Mouse (Mus musculus): ENCODE measurements at regions not wholly inside any gene's neighbourhood (a gene's known extent, or its start where the extent isn't known, plus 50 kb on each side); places are given as distances from the start of the nearest gene placed in this dataset.

DNA sequence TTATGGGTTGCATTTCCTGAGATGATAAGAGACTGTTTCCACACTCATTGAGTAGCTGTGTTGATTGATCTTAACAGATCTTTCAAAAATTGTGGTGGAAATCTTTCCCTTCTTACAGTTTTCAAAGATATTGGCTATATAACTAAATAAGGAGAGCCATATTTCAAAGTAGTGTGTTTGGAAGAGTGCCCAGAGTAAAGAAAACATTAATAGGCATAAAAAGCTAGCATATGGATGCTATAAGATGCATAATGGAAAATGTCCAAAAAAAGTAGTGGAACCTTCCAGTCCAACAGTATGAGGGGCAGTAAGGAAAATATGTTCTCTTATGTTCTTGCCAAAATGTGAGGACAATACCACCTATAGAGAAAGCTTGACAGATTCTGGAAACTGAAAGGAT lies 137.2 kb upstream of the Speer3 start:
- no peak for DNase-seq (ENCODE audit: low read depth, low spot score)

GRCm38 (mm10) chr5:13658301-13658700 lies 133.1 kb upstream of the Speer3 start:
- DNase-seq (ENCODE audit: low read depth, low spot score): peak; percentile 48

DNA sequence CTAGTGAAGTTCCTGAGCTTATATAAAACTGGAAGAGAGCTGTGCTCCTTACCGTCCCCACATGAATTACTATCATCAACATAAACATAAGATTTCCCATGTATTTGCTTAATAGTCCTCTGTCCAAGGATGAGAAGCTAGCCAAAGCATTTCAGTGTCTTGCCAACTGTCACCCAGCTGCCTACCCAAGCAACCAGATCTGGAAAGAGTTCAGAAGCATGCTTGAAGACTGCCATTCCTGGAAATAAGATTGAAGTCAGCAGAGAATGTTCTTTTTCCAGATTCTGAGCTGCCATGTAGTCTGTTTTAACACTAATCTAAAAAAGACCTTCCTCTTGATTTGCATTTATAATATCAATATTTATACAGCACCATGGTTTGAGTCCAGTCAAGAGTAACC lies 131.9 kb upstream of the Speer3 start:
- peak; percentile 33 for DNase-seq (ENCODE audit: low read depth, low spot score)

GRCm38 (mm10) chr5:13667444-13667843 lies 124.0 kb upstream of the Speer3 start:
- DNase-seq (ENCODE audit: low read depth, low spot score): peak; percentile 98

GRCm38 (mm10) chr5:13668840-13669239 lies 122.6 kb upstream of the Speer3 start:
- peak; percentile 58 for DNase-seq (ENCODE audit: low read depth, low spot score)

DNA sequence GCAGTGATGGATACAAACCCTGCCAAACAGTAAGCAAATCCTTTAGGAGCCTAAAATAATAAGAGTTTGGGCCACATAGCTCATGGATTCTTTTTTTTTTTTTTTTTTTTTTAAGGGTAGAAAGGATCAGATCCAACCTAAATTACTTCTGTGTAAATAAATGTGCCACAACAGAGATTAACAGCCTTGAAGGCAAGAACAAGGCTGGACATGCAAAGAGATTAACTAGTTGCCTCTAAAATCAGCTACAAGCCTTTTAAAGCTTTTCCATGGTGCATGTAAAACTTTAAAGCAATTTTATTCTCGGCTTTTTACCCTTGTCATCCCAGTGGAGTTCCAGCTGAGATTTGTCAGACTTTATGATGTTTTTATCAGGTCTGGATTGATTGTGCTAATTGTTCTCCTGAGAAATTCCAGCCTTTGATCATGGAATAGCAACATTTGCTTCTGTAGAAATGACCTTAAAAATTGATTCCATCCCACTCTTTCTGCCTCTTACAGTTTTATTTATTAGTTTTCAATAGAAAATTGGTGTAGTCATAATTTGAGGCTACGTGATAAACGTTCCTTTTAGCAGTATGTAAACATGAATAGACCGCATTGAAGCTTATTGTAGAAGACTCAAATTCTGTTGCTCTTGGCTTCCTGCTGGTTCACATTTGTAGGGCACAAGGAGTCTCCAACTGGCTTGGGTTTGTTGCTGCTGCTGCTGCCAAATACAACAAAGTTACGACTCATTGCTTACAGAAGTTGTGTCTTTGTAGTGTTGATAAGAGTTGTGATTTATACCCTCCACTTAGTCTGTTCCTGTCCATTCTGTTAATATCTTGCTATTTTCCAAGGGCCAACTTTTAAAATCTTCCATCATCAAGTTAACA lies 100.3 kb upstream of the Speer3 start:
- DNase-seq (ENCODE audit: low read depth, low spot score): peak; percentile 63

DNA sequence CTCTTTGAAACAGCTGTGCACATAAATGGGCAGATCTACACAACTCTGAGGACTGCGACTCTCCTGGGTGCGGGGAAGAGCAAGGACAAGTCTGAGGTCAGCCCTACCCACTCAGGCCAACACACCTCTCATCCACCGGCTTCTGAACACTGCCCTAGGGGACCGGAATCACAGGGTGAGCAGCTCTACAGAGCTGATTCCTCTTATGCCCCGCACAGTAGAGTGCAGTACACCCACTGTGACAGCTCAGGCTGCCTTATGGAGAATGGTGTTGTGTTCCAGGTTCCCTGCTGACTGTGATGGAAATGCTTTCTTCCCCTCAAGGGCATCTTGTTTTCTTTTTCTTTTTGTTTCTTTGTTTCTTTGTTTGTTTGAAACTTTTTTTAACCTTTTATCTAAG lies 96.6 kb upstream of the Speer3 start:
- DNase-seq (ENCODE audit: low read depth, low spot score): no peak
